Mouse (Mus musculus) 3T3-L1 (cell line): ENCODE results near the gene Flywch2.
"Not testable (repeated sequence)": the region's sequence is repeated elsewhere in the genome, so short reads cannot be mapped to it uniquely, and the experiment has no call there.

Source experiments
- DNase-seq: peaks from one replicate; pipeline ENCODE4 v3.0.0-alpha.2; 2015; ENCODE audit warnings: low read depth, low spot score

The Flywch2 gene

GRCm38 (mm10) chr17:23790269-23791078 is 4.6 kb upstream of the Flywch2 start, which contains the start of gene Srrm2:
Gene Srrm2, plus strand, starts transcription at chr17:23790532.
- DNase-seq: no peak

GRCm38 (mm10) chr17:23789749-23790268 is 3.9 kb upstream of the Flywch2 start:
- DNase-seq: no peak

- peak; percentile 65 for DNase-seq
These were observed 3.1 kb upstream of the Flywch2 start for GRCm38 (mm10) chr17:23788973-23789372.

- DNase-seq: peak; percentile 53
These were observed 640 bp upstream of the Flywch2 start for GRCm38 (mm10) chr17:23786510-23786931.

- no peak for DNase-seq
These were observed 2.5 kb downstream of the Flywch2 start for GRCm38 (mm10) chr17:23783352-23783751.

- no peak for DNase-seq
These were observed 7.4 kb downstream of the Flywch2 start for GRCm38 (mm10) chr17:23778447-23778846.

GRCm38 (mm10) chr17:23777141-23777540 is 8.7 kb downstream of the Flywch2 start:
- no peak for DNase-seq

- no peak for DNase-seq
These were observed 9.7 kb downstream of the Flywch2 start for GRCm38 (mm10) chr17:23776216-23776615.

GRCm38 (mm10) chr17:23774090-23774489 is 11.8 kb downstream of the Flywch2 start:
- peak; percentile 63 for DNase-seq

GRCm38 (mm10) chr17:23773676-23774075 is 12.2 kb downstream of the Flywch2 start:
- no peak for DNase-seq

GRCm38 (mm10) chr17:23772219-23772556 is 13.7 kb downstream of the Flywch2 start:
- not testable (repeated sequence) for DNase-seq

GRCm38 (mm10) chr17:23771284-23772218 is 14.3 kb downstream of the Flywch2 start, which contains the start of gene Flywch1:
Gene Flywch1, minus strand, starts transcription at chr17:23771602.
- DNase-seq: peak; percentile 99

GRCm38 (mm10) chr17:23770896-23771283 is 15.0 kb downstream of the Flywch2 start:
- DNase-seq: peak; percentile 57

- peak; percentile 42 for DNase-seq
These were observed 15.4 kb downstream of the Flywch2 start for GRCm38 (mm10) chr17:23770493-23770892.

GRCm38 (mm10) chr17:23762976-23763375 is 22.9 kb downstream of the Flywch2 start:
- DNase-seq: no peak

- no peak for DNase-seq
These were observed 24.7 kb downstream of the Flywch2 start for GRCm38 (mm10) chr17:23761155-23761554.

- no peak for DNase-seq
These were observed 25.6 kb downstream of the Flywch2 start for GRCm38 (mm10) chr17:23760231-23760630.

GRCm38 (mm10) chr17:23758801-23759200 is 27.1 kb downstream of the Flywch2 start:
- no peak for DNase-seq

GRCm38 (mm10) chr17:23757581-23757980 is 28.3 kb downstream of the Flywch2 start:
- DNase-seq: peak; percentile 53

- DNase-seq: no peak
These were observed 30.2 kb downstream of the Flywch2 start for GRCm38 (mm10) chr17:23755689-23756088.

GRCm38 (mm10) chr17:23749400-23750191 is 36.3 kb downstream of the Flywch2 start:
- DNase-seq: no peak
